Mouse (Mus musculus) right cerebral cortex, postnatal 10 days (tissue): Measurements from ENCODE around the gene N4bp1.

Source experiments
- DNase-seq, 2 experiments: peaks; one replicate each; pipeline ENCODE4 v3.0.0; 2021; ENCODE audit warnings: low spot score in 2 of 2

N4bp1 gene

GRCm38 (mm10) chr8:86762806-86763205, 122.3 kb downstream of the N4bp1 start:
- DNase-seq: no peak

- DNase-seq: no peak
Observed at GRCm38 (mm10) chr8:86760746-86761145, 124.3 kb downstream of the N4bp1 start.

DNA sequence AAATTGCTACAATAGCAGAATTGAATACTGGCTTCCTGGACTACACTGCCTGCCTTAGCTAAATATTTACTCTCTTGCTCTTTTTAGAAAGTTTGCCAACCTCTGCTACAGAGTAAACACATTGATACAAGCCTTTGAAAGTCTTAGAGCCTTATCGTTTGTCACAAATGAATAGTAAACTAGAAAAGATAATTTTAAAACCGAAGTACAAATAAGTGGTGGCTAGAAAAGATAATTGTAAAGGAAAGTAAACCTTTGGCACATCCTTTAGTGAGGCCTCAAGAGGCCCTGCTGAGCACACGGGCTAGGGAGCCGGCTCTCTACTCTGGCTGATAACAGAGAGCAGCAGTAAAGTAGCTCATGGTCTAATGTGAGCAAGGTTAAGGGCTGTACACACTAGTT, 126.0 kb downstream of the N4bp1 start:
- DNase-seq: no peak

DNA sequence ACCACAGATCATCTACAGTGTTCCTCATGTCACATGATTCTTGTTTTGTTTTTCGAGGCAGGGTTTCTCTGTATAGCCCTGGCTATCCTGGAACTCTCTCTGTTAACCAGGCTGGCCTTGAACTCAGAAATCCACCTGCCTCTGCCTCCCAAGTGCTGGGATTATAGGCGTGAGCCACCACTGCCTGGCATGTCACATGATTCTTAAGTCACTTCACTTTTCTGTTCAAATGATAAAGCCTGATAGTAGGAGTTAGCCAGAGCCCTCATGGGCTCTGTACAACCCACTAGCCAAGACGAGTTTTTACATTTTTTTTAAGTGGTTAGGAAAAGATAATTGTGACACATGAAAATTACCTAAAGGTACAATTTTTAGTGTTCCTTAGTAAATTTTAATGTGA, 126.4 kb downstream of the N4bp1 start:
- DNase-seq: no peak
